Mouse (Mus musculus) mature B cell (primary cell): ENCODE data around the gene Flt3l.
"Not testable (repeated sequence)": the region's sequence is repeated elsewhere in the genome, so short reads cannot be mapped to it uniquely, and the experiment has no call there.

ENCODE experiments used
- in situ Hi-C: fragments of 300-500 bp; cut with MboI; formaldehyde crosslinking; loops from 2 replicates; pipeline ENCODE4 v1.14.3; 2019

The Flt3l gene

DNA sequence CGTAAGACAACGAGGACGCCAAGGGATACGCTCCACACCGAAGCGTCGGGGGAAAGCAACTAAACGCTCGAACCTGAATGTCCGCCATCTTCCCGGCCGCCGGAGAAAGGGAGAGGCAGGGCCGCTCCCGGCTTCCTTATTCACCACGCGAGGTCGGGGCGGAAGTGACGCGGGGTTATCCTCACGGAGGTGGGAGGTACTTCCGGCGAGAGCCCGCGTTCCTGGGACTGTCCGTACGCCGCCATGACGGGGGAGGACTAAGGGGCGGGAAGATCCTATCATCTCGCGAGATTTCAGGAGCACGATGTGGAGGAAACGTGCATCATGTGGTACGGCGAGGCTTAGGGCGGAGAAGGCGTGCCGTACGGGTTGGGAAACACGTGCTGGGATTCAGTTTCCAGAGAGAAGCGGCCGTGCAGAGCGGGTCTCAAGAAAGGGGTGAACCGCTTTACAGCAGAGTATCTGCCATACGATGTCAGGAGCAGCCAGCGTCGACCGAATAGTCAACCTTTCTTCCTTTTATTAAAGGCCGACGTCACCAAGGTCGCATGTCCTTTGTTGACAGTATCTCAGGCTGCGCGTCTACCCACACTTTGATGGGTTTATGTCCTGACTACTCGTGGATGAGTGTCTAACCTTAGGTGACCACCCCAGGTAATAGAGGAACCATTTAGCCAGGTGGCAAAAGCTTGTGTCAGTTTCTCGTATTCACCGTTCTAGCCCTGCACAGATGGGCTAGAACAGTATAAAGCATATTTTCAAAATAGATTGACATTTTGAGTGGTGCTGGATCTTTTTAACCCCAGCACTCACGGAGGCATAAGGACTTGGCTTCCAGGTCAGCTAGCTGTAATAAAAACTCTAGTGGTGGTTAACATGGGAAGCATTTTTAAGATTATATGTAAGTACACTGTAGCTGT lies 11.7 kb downstream of the Flt3l start, which contains the start of gene Rps11:
Gene Rps11, minus strand, starts transcription at position 216 of the 920 bp plus-strand sequence.
- in situ Hi-C loops, result no loop called here

DNA sequence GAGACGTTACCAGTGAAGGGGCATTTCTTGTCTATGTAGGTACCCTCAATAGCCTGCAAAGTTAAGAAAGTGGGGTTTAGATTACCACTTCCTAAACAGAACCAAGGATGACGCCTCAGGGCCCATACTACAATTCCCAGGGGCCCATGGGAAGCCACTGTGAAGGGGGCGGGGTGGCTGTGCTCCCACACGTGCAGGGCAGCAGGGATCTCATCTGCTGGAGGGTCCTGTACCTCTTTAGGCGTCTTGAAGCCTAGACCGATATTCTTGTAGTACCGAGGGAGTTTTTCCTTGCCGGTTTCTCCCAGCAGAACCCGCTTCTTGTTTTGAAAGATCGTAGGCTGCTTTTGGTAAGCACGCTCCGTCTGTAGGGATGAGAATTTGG lies 13.1 kb downstream of the Flt3l start:
- in situ Hi-C loops, result no loop called here

DNA sequence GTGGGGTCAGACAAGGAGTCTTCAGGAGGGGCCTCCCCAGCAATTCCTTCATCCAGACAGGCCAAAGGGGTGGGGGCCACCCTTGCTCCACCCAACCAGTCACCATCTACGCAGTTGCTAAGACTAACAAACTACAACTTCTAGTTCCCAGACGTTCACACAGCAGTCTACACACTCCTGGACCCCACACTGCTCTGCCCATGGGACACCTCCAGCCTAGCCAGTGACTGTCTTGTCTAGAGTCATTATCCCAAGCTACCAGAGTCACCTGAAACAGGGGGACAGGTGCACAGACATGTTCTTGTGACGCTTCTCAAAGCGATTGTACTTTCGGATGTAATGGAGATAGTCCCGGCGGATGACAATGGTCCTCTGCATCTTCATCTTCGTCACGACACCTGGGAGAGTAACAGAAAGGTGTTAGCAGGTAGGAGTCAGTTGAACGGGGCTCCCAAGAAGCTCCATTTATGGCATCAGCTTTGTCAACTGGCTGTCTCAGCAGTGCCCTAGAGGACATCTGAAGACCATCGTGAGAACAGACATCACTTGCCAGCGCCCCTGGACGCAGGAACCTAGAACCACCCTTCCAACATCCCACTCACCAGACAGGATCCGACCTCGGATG lies 13.6 kb downstream of the Flt3l start:
- in situ Hi-C loops, result no loop called here

DNA sequence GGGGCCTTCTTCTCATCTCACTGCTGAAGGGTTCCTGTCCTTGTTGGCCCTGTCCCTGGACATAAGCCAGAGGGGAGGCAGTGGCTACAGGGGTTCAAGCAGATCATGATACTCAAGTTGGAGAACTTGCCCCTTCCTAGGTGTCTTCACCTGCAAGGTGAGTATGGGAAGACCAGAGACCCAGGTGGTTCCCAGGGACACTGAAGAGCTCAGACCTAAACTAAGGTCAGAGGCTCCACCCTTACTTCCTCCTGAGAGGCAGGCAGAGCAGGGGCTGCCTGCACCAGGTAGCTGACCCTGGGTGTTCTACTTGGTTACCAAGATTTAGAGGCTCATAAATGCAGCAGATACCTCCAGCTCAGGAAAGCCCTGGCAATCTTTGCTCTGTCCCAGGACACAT lies 14.3 kb downstream of the Flt3l start:
- in situ Hi-C loops, result no loop called here

DNA sequence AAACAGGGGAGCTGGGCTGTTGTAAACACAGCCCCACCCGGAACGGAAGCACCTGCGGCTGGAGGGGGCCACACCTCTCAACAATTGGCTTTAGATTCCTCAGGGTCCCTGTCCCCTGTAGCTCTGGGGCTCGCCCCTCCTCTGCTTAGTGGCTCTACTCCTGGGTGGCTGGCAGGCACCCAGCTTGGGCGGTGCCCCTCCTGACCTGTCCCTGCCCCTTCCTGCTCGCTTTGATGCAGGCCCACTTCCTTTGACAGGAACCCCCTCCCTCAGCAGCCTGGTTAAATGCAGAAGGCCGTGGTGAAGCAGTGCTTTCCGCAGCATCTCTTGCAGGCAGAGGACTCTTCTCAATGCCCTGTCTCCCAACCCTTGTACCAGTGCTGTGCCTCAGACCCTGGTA lies 14.8 kb downstream of the Flt3l start:
- in situ Hi-C loops, result no loop called here

DNA sequence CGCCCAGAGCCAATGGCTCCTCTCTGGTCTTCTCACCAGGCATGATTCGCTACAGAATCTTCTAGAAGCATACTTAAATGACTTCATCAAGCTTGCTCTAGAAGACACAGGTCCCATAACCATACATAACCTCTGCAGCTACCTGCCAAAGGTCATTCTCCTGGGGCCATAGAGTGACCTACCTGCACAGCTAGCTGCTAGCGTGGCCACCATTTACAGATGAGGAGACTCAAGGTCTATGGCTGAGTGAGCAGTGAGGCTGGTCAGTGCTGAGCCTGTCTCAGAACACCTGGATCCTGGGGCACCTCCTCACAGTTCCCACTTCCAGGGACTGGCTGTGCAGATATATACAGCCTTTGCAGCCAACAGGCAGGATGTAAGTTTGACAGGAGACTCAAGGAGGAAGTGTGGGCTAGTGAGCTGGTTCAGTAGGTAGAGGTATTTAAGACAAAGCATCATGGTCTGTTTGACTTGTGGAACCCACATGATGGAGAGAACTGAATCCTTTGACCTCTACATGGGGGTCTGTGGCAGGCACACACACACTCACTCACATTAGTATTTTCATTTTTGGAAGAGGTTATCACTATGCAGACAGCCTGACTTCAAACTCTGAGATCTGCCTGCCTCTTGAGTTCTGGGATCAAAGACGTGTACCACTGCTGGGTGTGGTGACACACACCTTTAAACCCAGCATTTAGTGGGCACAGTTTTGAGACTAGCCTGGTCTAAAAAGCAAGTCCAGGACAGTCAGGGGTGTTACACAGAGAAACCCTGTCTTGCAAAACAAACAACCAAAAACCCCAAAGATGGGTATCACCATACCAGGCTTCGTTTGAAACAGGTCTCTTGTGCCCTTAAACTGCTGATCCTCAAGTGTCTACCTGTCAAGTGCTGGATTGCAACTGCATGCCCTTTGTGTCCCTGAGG lies 16.2 kb downstream of the Flt3l start:
- in situ Hi-C loops, result no loop called here

DNA sequence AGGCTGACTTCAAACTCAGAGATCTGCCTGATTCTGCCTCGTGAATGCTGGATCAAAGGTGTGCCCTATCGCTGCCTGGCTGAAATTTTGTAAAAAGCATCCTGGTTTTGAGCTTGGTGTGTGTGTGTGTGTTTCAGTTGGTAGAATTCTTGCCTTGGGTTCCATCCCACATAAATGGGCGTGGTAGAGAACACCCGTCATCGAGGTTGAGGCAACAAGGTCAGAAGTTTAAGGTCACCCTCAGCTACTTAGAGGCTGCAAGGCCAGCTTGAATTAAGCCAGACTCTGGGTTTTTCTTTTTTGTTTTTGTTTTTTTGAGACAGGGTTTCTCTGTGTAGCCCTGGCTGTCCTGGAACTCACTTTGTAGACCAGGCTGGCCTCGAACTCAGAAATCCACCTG lies 17.9 kb downstream of the Flt3l start:
- in situ Hi-C loops, result no loop called here

DNA sequence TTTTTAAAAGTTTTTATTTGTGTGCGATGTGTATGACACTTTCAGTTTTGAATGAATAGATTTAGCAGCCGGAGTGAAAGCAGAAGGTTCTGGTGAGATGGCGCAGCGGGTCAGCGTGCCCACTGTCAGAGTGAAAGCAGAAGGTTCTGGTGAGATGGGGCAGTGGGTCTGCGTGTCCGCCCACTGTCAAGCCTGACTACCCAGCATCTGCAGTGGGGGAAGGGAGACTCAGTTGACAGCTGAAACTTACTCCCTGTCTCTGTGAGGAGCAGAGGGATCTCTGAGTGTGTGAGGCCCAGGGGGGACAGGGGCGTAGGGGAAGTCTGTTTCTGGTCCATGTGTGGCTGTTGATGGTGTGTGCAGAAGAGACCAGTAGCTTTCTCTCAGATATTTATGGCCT lies 18.7 kb downstream of the Flt3l start:
- in situ Hi-C loops, result no loop called here

DNA sequence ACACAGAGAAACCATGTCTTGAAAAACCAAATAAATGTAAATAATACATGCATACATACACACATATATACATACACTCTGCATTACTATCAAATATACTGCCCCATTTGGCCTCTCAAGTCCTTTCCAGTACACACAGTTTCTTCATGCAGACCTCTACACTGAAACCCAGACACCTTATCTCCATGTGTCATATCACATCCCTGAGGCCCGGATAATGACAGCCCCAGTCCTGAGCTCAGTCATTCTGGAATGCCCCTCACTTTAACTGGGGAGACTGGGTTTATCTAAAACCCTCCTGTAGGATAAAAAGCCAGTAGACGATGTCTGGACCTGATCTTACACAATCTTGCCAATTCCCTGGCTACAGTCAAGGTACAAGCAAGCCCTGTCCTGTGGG lies 22.8 kb downstream of the Flt3l start:
- in situ Hi-C loops, result no loop called here

DNA sequence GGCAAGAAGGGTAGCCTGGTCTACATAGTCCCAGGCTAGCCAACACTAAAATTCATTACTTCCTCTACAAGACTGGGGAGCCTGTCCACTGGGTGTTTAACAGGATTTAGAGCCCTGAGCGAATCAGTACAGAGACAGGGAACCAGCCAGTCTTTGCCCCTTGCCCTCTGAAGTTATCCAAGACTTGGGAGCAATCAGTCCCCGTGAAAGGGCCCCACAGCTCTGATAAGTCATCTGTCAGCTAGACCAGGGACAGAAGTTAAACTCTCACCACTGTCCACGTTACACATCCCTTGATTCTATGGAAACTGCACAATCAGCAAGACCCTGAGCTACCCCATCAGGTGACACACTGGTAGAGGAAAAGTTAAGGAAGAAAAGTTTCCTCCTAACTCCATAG lies 23.7 kb downstream of the Flt3l start:
- in situ Hi-C loops, result no loop called here

DNA sequence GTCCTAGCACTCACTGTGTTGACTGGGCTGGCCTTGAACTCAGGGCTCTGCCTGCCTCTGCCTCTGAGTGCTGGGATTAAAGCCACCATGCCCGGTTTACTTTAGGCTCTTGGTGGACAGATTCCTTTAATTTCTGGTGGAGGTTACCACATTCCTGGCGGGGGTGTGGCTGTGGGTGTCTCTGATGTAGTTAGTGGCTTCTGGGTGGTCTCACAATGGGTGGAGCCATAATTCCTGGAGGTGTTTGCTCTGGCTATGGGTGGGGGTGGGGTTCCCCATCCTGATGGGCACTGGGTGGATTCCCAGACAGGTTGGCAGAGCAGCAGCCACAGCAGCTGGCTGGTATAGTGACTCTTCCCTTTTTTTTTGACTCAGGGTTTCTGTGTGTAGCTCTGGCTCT lies 24.3 kb downstream of the Flt3l start:
- in situ Hi-C loops, result no loop called here

DNA sequence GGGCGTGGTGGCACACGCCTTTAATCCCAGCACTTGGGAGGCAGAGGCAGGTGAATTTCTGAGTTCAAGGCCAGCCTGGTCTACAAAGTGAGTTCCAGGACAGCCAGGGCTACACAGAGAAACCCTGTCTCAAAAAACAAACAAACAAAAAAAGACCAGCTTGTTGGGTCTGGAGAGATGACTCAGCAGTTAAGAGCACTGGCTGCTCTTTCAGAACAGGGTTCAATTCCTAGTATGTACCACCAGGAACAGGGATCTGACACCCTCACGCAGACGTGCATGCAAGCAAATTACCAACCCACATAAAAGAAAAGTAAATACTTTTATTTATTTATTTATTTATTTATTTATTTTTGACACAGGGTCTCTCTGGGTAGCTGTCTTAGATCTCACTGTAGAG lies 26.1 kb downstream of the Flt3l start:
- in situ Hi-C loops, result not testable (repeated sequence)

DNA sequence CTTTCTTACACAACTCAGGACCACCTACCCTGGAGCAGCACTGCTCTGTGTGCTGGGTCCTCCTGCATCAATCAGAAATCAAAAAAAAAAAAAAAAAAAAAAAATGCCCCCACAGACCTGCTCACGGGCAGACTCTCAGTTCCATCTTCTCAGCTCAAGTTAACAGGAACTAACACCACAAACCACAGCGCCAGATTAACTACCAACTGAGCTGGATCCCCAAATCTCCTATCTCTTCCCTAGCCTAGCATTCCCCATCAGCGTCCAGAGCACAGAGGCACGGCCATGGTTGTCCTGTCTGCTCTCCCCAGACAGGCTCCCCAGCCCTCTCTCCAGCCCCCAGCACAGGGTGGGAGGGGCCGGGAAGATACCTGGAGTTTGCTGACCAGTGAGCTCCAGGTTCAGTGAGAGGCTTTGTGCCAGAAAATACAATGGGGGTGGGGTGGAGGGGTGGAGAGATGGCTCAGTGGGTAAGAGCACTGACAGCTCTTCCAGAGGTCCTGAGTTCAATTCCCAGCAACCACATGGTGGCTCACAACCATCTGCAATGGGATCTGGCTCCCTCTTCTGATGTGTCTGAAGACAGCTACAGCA lies 29.1 kb downstream of the Flt3l start:
- in situ Hi-C loops, result no loop called here

DNA sequence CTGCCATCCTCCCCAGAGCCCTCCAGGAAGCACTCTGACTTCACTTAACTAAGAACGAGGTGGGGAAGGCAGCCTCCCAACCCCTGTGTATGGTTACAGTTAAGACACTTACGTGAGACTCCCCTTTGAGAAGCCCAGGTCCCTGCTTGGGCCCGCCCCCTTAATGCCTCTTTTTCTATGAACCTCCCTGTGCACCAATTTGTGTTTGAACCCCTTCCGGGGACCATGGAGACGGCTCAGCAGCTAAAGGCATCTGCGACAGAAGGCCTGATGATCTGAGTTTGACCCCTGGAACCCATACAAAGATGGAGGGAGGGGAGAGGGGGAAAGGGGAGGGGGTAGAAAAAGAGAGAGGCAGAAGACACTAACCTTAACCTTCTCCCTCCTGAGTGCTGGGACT lies 29.8 kb downstream of the Flt3l start:
- in situ Hi-C loops, result no loop called here

DNA sequence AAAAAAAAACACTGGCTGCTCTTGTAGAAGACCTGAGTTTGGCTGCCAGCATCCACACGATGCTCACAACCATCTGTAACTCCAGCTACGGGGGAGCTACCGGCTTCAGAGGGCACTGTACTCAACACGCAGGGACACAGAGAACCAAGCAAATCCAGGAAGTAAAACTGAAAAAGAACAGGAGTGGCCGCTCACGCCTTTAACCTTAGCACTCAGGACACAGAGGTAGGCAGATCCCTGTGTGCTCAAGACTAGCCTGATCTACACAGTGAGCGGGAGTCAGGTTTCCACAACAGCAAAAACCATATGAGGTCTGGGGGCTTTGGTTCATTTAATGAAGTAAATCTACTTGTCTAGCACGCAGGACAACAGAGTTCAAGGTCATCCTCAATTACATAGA lies 30.7 kb downstream of the Flt3l start:
- in situ Hi-C loops, result no loop called here

DNA sequence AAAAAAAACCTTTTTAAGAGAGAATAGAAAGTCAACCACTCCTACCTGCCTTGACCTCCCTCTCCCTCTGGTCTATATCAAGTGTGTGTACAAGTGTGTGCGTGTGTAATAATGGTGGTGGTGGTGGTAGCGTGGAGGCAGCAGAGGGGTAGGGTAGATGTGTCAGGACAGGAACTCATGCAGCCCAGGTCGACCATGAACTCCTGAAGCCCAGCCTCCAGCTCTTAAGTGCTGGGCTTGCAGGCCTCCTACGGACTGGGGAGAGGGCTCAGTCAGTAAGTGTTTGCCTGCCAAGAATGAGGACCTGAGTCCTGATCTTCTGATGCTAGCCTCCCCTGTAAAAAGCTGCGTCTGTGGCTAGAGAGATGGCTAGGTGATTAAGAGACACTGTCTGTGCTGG lies 31.3 kb downstream of the Flt3l start:
- in situ Hi-C loops, result no loop called here

DNA sequence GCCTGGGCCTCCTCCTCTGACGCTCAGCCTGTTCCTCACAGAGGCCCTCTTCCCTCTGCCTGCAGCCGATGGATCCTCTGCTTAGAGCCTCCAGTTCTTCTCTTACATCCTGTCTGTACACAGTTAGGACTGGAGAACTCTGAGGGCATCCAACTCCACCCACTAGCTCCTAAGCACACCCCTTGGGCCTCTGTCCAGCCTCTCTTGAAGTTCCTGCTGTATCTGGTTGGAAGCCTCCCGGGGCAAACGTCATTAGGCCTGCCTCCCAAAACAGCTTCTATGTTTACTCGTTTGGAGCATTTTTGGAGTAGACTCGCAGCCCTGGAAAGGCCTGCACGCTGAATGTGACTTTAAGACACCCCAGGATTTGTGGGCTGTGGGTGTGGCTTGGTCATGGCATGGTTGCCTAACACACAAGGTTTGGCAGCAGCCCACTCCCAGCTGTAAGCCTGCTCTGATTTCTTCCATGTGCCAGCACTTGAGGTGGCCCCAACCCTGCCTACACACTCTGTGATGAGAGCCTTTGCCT lies 32.5 kb downstream of the Flt3l start, which contains the start of gene Fcgrt:
Gene Fcgrt, minus strand, starts transcription at position 200 of the 529 bp plus-strand sequence.
- in situ Hi-C loops, result no loop called here

DNA sequence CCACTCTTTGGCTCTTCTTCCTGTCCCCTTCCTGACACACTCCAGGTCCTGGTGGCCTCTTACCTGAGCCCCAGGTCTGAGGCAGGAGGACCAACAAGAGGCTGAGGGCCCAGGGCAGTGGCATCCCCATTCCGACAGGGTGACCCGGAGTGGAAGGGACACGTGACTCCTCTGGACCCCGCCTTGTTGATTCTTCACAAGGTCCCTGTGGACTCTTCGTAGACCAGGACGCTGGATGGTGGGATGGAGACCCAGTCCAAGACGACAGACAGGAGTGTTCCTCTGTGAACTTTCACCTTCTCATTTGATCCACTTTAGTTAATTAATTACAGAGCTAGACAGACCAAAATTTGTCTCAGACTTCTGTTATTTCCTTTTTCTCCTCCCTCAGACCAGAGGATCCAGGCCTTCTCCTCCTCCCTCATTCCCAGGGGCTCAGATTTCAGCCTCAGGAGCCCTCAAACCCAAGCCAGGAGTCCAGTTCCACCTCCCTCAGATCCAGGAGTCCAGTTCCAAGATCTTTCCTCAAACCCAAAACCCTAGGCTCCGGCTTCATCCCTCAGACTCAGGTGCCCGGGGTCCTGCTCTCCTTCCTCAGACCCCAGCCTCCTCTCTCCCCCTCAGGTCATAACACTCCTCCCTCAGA lies 33.2 kb downstream of the Flt3l start:
- in situ Hi-C loops, result no loop called here

DNA sequence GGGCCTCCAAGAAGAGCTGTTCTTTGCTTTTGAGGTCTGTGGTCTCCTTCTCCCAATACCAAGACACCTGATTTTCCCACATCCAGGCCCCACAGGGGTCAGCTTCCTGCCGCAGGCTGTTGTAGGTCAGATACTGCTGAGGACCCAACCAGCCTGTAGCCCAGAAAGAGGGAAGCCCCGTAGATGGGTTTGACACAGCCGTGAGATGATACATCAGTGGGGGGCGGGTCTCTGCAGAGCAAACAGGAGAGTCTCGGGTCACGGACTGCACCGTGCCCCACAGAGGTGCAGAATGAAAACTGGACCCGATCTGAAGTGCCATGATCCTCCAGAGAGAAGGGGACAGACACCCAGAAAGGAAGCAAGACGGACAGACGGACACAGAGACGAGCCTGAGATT lies 33.8 kb downstream of the Flt3l start:
- in situ Hi-C loops, result no loop called here

DNA sequence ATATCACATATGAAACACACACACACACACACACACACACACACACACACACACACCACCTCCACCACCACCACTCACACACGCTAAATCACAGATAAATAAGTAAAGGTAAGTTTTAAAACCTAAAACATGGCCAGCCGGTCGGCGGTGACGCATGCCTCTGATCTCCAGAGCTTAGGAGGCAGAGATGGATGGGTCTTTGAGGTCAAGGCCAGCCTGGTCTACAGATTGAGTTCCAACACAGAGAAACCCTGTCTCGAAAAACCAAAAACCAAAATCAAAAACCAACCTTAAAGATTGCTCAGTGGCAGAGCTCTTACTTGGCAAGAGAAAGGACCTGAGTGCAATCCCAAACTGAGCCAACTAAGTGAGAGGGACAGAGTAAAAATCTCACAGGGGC lies 36.2 kb downstream of the Flt3l start:
- in situ Hi-C loops, result no loop called here
